Mouse (Mus musculus) thymus, postnatal 10 days (tissue): ENCODE results near the gene Cd164l2.

Experiments
- DNase-seq, 2 experiments: peaks; one replicate each; pipeline ENCODE4 v3.0.0; 2021; ENCODE audit warnings: low spot score in 2 of 2

Gene Cd164l2

GRCm38 (mm10) chr4:133220656-133221055 lies 8.7 kb downstream of the Cd164l2 start:
- no peak for DNase-seq

- no peak for DNase-seq
Observed at GRCm38 (mm10) chr4:133221701-133222100, 9.8 kb downstream of the Cd164l2 start.

GRCm38 (mm10) chr4:133223875-133224274 lies 11.9 kb downstream of the Cd164l2 start:
- no peak for DNase-seq

- no peak for DNase-seq
Observed at GRCm38 (mm10) chr4:133226073-133226472, 14.1 kb downstream of the Cd164l2 start.

GRCm38 (mm10) chr4:133227636-133228035 lies 15.7 kb downstream of the Cd164l2 start:
- DNase-seq = no peak

- DNase-seq = no peak
Observed at GRCm38 (mm10) chr4:133229582-133229981, 17.7 kb downstream of the Cd164l2 start.

GRCm38 (mm10) chr4:133233285-133233976 lies 21.5 kb downstream of the Cd164l2 start:
- peak; percentile 44 to 74 for DNase-seq

- no peak for DNase-seq
Observed at GRCm38 (mm10) chr4:133234771-133235170, 22.8 kb downstream of the Cd164l2 start.

- no peak for DNase-seq
Observed at GRCm38 (mm10) chr4:133235415-133235814, 23.5 kb downstream of the Cd164l2 start.

- peak; percentile 54 to 64 for DNase-seq
Observed at GRCm38 (mm10) chr4:133237911-133238310, 26.0 kb downstream of the Cd164l2 start.

GRCm38 (mm10) chr4:133240490-133240921 lies 28.6 kb downstream of the Cd164l2 start, which contains the start of gene Map3k6:
Gene Map3k6, plus strand, starts transcription at chr4:133240818.
- DNase-seq = no peak

- peak; percentile 86 to 90 for DNase-seq
Observed at GRCm38 (mm10) chr4:133240934-133241908, 29.3 kb downstream of the Cd164l2 start.

GRCm38 (mm10) chr4:133241910-133242309 lies 30.0 kb downstream of the Cd164l2 start:
- no peak for DNase-seq

GRCm38 (mm10) chr4:133242710-133243109 lies 30.8 kb downstream of the Cd164l2 start:
- DNase-seq = peak in 1 of 2 experiments; percentile 2

GRCm38 (mm10) chr4:133243538-133243937 lies 31.6 kb downstream of the Cd164l2 start:
- DNase-seq = no peak

- DNase-seq = no peak
Observed at GRCm38 (mm10) chr4:133244289-133244688, 32.4 kb downstream of the Cd164l2 start.

- DNase-seq = peak in 1 of 2 experiments; percentile 3
Observed at GRCm38 (mm10) chr4:133247072-133247471, 35.1 kb downstream of the Cd164l2 start.

- no peak for DNase-seq
Observed at GRCm38 (mm10) chr4:133247806-133248449, 36.0 kb downstream of the Cd164l2 start.

- peak; percentile 77 to 95 for DNase-seq
Observed at GRCm38 (mm10) chr4:133250609-133251008, 38.7 kb downstream of the Cd164l2 start.

- no peak for DNase-seq
Observed at GRCm38 (mm10) chr4:133251214-133251613, 39.3 kb downstream of the Cd164l2 start.

GRCm38 (mm10) chr4:133252089-133252488 lies 40.2 kb downstream of the Cd164l2 start:
- no peak for DNase-seq

GRCm38 (mm10) chr4:133253412-133253811 lies 41.5 kb downstream of the Cd164l2 start:
- no peak for DNase-seq
